Mouse (Mus musculus) midbrain, postnatal 0 days (tissue): ENCODE measurements at regions not wholly inside any gene's neighbourhood (a gene's known extent, or its start where the extent isn't known, plus 50 kb on each side); places are given as distances from the start of the nearest gene placed in this dataset.

ENCODE experiments used
- ATAC-seq: fragments of 200-750 bp; cut with Nextera tagmentation; 2 replicates; pipeline ENCODE4 v1.8.0; 2017; ENCODE audit warnings: moderate number of reproducible peaks, mild to moderate bottlenecking, moderate TSS enrichment, moderate library complexity; ENCODE audit not compliant: low FRiP score
- DNase-seq: peaks from one replicate; pipeline ENCODE4 v3.0.0-alpha.2; 2015; ENCODE audit warnings: low spot score
- H3K27ac ChIP-seq: fragments of 300-500 bp; sonication (generic); 2 replicates; pipeline ENCODE4 v1.5.1; 2014; ENCODE audit warnings: low read depth, mild to moderate bottlenecking, low read length, mixed read lengths
- H3K27me3 ChIP-seq: fragments of 300-500 bp; sonication (generic); 2 replicates; pipeline ENCODE4 v1.6.1; 2014; ENCODE audit warnings: low read length, control low read depth, mixed read lengths; ENCODE audit not compliant: insufficient read depth
- H3K36me3 ChIP-seq: fragments of 300-500 bp; sonication (generic); 2 replicates; pipeline ENCODE4 v1.6.1; 2014; ENCODE audit warnings: low read length, control low read depth, mixed read lengths; ENCODE audit not compliant: insufficient read depth
- H3K4me1 ChIP-seq: fragments of 300-500 bp; sonication (generic); 2 replicates; pipeline ENCODE4 v1.6.1; 2014; ENCODE audit warnings: mild to moderate bottlenecking, control low read depth, antibody characterized with exemption, low read length, mixed read lengths; ENCODE audit not compliant: insufficient read depth
- H3K4me2 ChIP-seq: fragments of 300-500 bp; sonication (generic); 2 replicates; pipeline ENCODE4 v1.6.1; 2014; ENCODE audit warnings: low read depth, mild to moderate bottlenecking, low read length, mixed read lengths; ENCODE audit not compliant: poor library complexity, severe bottlenecking
- H3K4me3 ChIP-seq: fragments of 300-500 bp; sonication (generic); 2 replicates; pipeline ENCODE4 v1.5.1; 2014; ENCODE audit warnings: low read depth, mild to moderate bottlenecking, low read length, moderate library complexity
- H3K9ac ChIP-seq: fragments of 300-500 bp; sonication (generic); replicated peaks from 2 replicates; pipeline ENCODE4 v1.6.1; 2014; ENCODE audit warnings: mild to moderate bottlenecking, low read length, moderate library complexity, mixed read lengths; ENCODE audit not compliant: poor library complexity, severe bottlenecking
- H3K9me3 ChIP-seq: fragments of 300-500 bp; sonication (generic); 2 replicates; pipeline ENCODE4 v1.6.1; 2016; ENCODE audit warnings: low read length, control low read depth
- CTCF ChIP-seq: IDR thresholded peaks from 2 replicates; pipeline ENCODE4 v1.5.1; 2016; ENCODE audit warnings: antibody characterized with exemption, mild to moderate bottlenecking
- WGBS: fragments of 180-500 bp; shearing (Covaris S2); extraction: QIAGEN DNeasy Blood & Tissue Kit; methylation state at CpG from one replicate; pipeline ENCODE4 v1.1.7; 2014; 5-methylcytosine and 5-hydroxymethylcytosine counted together

DNA sequence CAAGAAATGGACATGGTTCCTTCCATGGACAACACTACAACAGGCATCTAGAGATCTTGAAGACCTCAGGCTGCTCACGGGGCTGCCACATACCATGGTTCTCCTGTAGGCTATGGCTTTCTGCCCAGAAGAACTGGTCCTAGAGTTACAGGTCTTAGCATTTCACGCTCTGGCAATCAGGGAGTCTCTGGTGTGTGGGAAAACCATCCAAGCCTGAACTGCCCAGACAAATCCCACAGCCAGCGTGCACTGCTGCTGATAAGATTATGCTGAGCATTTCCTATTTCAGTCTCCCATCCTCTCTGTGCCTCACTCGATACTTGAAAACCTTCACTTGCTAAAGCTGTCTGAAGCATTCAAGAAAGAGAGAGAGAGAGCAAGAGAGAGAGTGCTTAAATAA is 139.5 kb downstream of the Cartpt start:
- Histone ChIP-seq H3K4me3 (no peak overlapping the region), H3K4me2 (no peak overlapping the region), H3K27ac (no peak overlapping the region), H3K9me3 (no peaks in the 10 kb centered on the region), H3K4me1 (no peaks in the 10 kb centered on the region), H3K36me3 (no peaks in the 10 kb centered on the region), H3K9ac (no peak overlapping the region), H3K27me3 (no peaks in the 10 kb centered on the region)
- ATAC-seq (no peak), DNase-seq (no peak)
- 32% methylated on average over 4 of the region's 4 CpGs for WGBS
- no peak for TF ChIP-seq CTCF

DNA sequence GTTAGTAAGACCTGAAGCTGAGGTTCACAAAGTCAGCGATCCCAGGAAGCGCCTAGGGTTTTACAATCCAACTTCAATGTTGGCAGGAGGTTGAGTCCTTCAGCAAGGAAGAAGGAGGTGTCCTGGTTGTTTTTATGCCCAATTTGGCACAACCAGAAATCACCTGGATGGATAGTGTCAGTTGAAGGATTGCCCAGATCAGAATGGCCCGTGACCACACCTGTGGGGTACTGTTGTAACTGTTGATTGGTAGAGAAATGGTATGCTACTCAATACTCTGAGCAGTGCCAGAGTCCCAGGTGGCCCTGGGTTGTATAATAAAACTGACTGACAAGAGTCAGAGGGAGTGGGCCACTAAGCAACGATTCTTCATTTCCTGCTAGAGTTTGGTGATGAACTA is 140.2 kb downstream of the Cartpt start:
- H3K9ac ChIP-seq, result no peak overlapping the region
- H3K9me3 ChIP-seq, result no peaks in the 10 kb centered on the region
- no peak overlapping the region for H3K4me2 ChIP-seq
- no peak overlapping the region for H3K4me3 ChIP-seq
- no peak overlapping the region for H3K27ac ChIP-seq
- no peaks in the 10 kb centered on the region for H3K4me1 ChIP-seq
- TF ChIP-seq CTCF, result no peak
- ATAC-seq (no peak), DNase-seq (no peak)
- 84% methylated on average over 4 of the region's 4 CpGs for WGBS
- H3K36me3 ChIP-seq, result no peaks in the 10 kb centered on the region
- H3K27me3 ChIP-seq, result no peaks in the 10 kb centered on the region

DNA sequence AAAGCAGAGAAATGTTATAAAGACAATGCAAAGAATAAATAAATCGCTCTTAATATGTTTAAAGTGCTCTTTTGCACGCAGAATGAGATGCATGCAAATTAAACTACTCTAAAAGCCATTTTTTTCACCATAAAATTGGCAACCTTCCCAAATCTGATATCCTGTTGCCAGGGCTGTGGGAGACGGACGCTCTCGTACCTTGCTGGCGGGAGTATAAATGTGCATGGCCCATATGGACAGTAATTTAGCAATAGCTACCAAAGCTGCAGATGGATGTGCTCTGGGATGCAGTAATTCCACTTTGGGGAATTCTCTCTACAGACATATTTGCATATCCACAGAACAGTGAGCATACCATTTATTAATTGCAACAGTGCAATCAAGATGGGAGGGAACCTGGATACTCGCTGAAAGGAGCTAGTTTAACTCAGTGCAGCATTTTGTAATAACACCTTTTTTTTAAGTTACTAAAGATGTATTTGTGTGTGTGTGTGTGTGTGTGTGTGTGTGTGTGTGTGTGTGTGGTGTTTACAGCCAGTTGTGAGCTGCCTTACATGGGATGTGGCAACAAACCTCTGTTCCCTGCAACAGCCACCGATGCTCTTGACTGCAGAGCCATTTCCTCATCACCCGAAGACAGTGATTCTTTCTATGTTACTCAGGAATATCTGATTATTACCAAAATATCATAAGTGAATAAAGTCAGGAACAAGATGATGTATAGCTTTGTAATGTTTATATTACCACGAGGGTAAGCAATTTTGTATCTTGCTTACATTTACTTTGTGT is 141.4 kb downstream of the Cartpt start:
- Histone ChIP-seq H3K36me3 (no peaks in the 10 kb centered on the region), H3K4me2 (no peak overlapping the region), H3K4me1 (no peaks in the 10 kb centered on the region), H3K27ac (no peak overlapping the region), H3K4me3 (no peak overlapping the region), H3K9ac (no peak overlapping the region), H3K9me3 (no peaks in the 10 kb centered on the region), H3K27me3 (no peaks in the 10 kb centered on the region)
- TF ChIP-seq CTCF, result no peak
- peak; percentile 64 for DNase-seq
- ATAC-seq, result no peak
- 52% methylated on average over 10 of the region's 10 CpGs for WGBS

DNA sequence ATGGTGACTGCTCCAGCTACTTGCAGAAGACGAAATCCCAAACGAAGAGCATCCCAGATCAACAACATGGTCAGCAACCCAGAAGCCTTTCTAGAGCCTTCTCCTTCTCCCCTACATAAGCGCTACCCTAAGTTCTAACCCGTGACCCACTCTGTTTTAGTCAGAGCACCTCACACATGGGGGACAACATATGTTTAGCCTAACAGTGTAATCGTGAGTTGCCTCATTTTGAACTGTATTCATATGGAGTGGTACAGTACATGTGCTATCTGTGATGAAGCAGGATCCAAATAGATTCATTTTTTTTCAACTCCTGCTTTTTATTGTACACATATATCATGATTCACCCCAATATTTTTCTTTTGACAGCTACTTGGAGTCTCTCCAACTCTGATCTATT is 146.2 kb downstream of the Cartpt start:
- Histone ChIP-seq H3K9me3 (no peaks in the 10 kb centered on the region), H3K9ac (no peak overlapping the region), H3K36me3 (no peaks in the 10 kb centered on the region), H3K4me1 (peaks cover 3% of the 10 kb centered on the region; the same call in 1 of the 2 replicates), H3K27me3 (no peaks in the 10 kb centered on the region), H3K4me3 (no peak overlapping the region), H3K4me2 (no peak overlapping the region), H3K27ac (no peak overlapping the region)
- DNase-seq, result no peak
- 89% methylated on average over 5 of the region's 5 CpGs for WGBS
- ATAC-seq, result no peak
- TF ChIP-seq CTCF, result no peak

DNA sequence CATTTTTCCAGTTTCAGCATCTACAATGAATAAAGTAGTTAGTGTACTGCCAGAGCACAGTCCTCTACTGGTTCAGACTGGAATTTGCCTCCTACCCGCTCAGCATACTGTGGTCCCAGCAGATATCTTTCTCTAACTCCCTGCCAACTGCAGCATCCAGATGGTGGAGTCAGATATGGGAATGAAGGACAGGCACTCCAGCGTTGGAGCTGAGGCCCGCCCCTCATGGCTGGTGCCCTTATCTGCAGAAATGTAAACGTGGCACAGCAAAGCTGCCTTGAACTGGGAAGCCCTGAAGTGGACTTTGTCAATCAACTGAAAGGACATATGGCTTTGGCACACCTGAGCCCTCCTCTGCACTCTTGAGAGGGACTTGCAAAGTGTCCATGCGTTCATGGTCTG is 146.6 kb downstream of the Cartpt start:
- 0 out of 2 replicates have a peak, but pooled peaks have one; percentile 31 for ATAC-seq
- Histone ChIP-seq H3K4me1 (peaks cover 3% of the 10 kb centered on the region; the same call in 1 of the 2 replicates), H3K36me3 (no peaks in the 10 kb centered on the region), H3K27ac (no peak overlapping the region), H3K4me2 (no peak overlapping the region), H3K9ac (no peak overlapping the region), H3K9me3 (no peaks in the 10 kb centered on the region), H3K4me3 (no peak overlapping the region), H3K27me3 (no peaks in the 10 kb centered on the region)
- DNase-seq, result peak; percentile 22
- peak; percentile 1; the same call in 1 of the 2 replicates for TF ChIP-seq CTCF
- WGBS, result 61% methylated on average over 5 of the region's 5 CpGs

DNA sequence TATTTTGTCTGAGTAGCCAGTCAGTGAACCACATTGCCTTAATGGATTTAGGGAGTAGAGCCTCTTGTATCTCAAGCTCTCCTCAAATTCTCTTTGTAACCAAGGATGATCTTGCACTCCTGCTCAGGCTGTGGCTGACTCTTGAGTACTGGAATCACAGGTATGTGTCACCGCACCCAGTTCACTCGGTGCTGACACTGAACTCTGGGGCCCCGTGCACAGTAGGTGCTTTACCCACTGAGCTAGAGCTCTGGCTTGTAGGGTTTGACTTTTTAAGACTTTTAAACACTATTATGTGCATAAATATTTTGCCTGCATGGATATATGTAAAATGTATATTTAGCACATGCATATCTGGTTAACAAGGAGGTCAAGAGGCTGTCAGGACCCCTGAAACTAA is 147.4 kb downstream of the Cartpt start:
- DNase-seq (no peak), ATAC-seq (no peak)
- 94% methylated on average over 3 of the region's 3 CpGs for whole genome bisulfite sequencing
- Histone ChIP-seq H3K4me3 (no peak overlapping the region), H3K36me3 (no peaks in the 10 kb centered on the region), H3K27ac (no peak overlapping the region), H3K4me2 (no peak overlapping the region), H3K27me3 (no peaks in the 10 kb centered on the region), H3K4me1 (peaks cover 3% of the 10 kb centered on the region; the same call in 1 of the 2 replicates), H3K9ac (no peak overlapping the region), H3K9me3 (no peaks in the 10 kb centered on the region)
- no peak for TF ChIP-seq CTCF
